Mouse (Mus musculus) ES-E14 (cell line): Measurements from ENCODE around the gene Arhgef18.

Experiments used
- CHD2 ChIP-seq: IDR thresholded peaks from 2 replicates; pipeline ENCODE4 v1.6.1; 2014; ENCODE audit warnings: mild to moderate bottlenecking, low read depth, low read length, inconsistent platforms
- MAFK ChIP-seq: IDR thresholded peaks from 2 replicates; pipeline ENCODE4 v1.6.1; 2014; ENCODE audit warnings: mild to moderate bottlenecking, low read depth, low read length, inconsistent platforms; ENCODE audit not compliant: insufficient read depth
- ZC3H11A ChIP-seq: IDR thresholded peaks from 2 replicates; pipeline ENCODE4 v1.6.1; 2012; ENCODE audit warnings: low read depth, mild to moderate bottlenecking, inconsistent platforms, low read length, borderline replicate concordance
- ZNF384 ChIP-seq: IDR thresholded peaks from 2 replicates; pipeline ENCODE4 v1.6.1; 2012; ENCODE audit warnings: low read depth, low read length, inconsistent platforms

DNA sequence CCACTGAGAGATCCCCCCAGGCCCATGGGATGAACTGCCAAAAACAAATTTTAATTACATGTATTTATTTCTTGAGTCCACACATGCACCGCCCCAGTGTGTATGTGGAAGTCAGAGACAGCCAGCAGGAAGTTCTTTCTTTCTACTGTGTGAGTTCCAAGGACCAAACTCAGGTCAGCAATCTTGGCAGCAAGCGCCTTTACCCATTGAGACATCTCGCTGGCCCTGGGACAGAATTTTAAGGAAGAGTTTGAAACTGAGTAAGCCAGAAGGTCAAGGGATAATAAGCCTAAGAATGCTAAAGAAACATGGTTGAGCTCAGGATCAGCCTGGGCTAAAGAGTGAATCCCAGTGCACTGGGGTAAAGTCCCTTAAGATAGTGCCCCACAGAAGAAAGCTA is 4.8 kb downstream of the Arhgef18 start:
- no peak for TF ChIP-seq ZNF384
- no peak for TF ChIP-seq CHD2
- no peak for TF ChIP-seq ZC3H11A
- TF ChIP-seq MAFK: no peak
